Mouse (Mus musculus) olfactory bulb, adult 2 months (tissue): ENCODE results near the gene Gm7029. TPM values are rescaled to one million over a fixed set of nuclear protein-coding genes. Genes with fewer than 3 reads are reported as not detected.
A peak's percentile ranks its signal among the peaks of the same experiment; 100 is the strongest.
"Not testable (repeated sequence)": the region's sequence is repeated elsewhere in the genome, so short reads cannot be mapped to it uniquely, and the experiment has no call there.

ENCODE experiments used
- H3K27ac ChIP-seq: fragments of 200-500 bp; 2 replicates; pipeline ENCODE4 v1.5.1; 2012; ENCODE audit warnings: low read depth, low read length; ENCODE audit not compliant: insufficient read depth
- H3K4me1 ChIP-seq: fragments of 200-500 bp; 2 replicates; pipeline ENCODE4 v1.6.1; 2012; ENCODE audit warnings: low read length; ENCODE audit not compliant: control insufficient read depth, insufficient read depth
- H3K4me3 ChIP-seq: fragments of 200-500 bp; 2 replicates; pipeline ENCODE4 v1.5.1; 2012; ENCODE audit warnings: mild to moderate bottlenecking, low read depth, low read length, moderate library complexity; ENCODE audit not compliant: insufficient read depth
- CTCF ChIP-seq: fragments of 200-500 bp; IDR thresholded peaks from 2 replicates; pipeline ENCODE4 v1.5.1; 2012; ENCODE audit warnings: low read depth, mild to moderate bottlenecking, low read length, moderate library complexity; ENCODE audit not compliant: insufficient read depth
- POLR2A ChIP-seq: fragments of 200-500 bp; IDR thresholded peaks from 2 replicates; pipeline ENCODE4 v1.6.1; 2012; ENCODE audit warnings: mild to moderate bottlenecking, low read depth, low read length, moderate library complexity; ENCODE audit not compliant: insufficient read depth
- WGBS: fragments of 180-500 bp; shearing (Covaris S2); methylation state at CpG from one replicate; pipeline ENCODE4 v1.1.7; 2018; 5-methylcytosine and 5-hydroxymethylcytosine counted together
- polyA plus RNA-seq: library from polyadenylated mRNA; stranded (reverse); fragments of >200 nt; gene quantifications from 2 replicates; pipeline ENCODE4 v1.2.4, GENCODE M21; 2012; ENCODE audit warnings: low replicate concordance; ENCODE audit not compliant: missing spikeins, insufficient read depth, insufficient read length

Gene Gm7029
- polyA plus RNA-seq, 1 experiment: not detected

DNA sequence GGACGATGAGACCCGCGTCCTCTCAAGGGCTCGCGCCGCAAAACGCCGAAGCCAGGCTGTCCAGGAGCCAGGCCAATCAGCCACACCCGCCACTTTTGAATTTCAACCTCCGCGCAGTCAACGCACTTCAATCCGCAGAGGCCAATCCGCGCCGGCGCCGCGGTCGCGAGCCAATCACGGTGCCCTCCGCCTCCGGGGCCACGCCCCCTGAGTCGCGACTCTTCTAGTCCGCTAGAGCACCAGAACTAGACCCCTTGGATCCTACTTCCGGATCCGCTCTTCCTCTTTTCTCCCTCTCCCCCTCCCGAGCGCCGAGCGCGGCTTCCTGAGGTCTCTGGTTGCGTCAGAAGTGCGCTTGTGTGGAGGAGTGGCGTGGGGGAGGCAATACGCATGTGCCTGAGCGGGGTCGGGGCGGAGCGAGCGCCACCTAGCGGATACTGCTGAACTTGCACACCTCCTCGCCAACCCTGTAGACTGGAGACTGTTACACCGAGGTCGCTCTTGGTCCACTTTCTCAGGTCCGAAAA lies 17.0 kb downstream of the Gm7029 start, which contains the start of gene Kifc1:
TSS of gene Kifc1 (minus strand) at position 129 of the 527 bp plus-strand sequence.
- Histone ChIP-seq H3K4me3 (peak within 1 kb of the TSS; percentile 57), H3K4me1 (peaks cover 3% of the 10 kb centered on the region), H3K27ac (no peak within 1 kb of the TSS)
- TF ChIP-seq POLR2A (0 out of 2 replicates have a peak, but pooled peaks have one; percentile 18), CTCF (peak; percentile 78)
- WGBS: under 1% methylated on average over 49 of the region's 49 CpGs

- TF ChIP-seq CTCF (no peak), POLR2A (no peak)
- WGBS: 60% methylated on average over 2 of the region's 2 CpGs
- Histone ChIP-seq H3K4me3 (no peak overlapping the region), H3K27ac (no peak overlapping the region), H3K4me1 (peaks cover 3% of the 10 kb centered on the region)
Measured at GRCm38 (mm10) chr17:33891357-33891756, 17.7 kb downstream of the Gm7029 start.

GRCm38 (mm10) chr17:33891892-33892291 lies 18.3 kb downstream of the Gm7029 start:
- WGBS: 71% methylated on average over 6 of the region's 6 CpGs
- not testable (repeated sequence) for H3K4me1 ChIP-seq, H3K27ac ChIP-seq, H3K4me3 ChIP-seq

- peaks cover 3% of the 10 kb centered on the region for H3K4me1 ChIP-seq
- 36% methylated on average over 7 of the region's 7 CpGs for WGBS
Measured at GRCm38 (mm10) chr17:33892429-33892828, 18.8 kb downstream of the Gm7029 start.

DNA sequence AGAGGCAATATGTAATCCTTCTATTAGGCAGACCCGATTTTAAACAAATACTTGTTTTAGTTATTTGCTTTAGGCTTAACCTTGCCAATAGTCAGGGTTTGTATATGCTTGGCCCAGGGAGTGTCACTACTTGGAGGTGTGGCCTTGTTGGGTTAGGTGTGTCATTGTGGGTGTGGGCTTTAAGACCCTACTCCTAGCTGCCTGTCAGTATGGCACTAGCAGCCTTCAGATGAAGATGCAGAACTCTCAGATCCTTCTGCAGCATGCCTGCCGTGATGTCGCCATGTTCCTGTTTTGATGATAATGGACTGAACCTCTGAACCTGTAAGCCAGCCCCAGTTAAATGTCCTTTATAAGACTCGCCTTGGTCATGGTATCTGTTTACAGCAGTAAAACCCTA lies 19.4 kb downstream of the Gm7029 start:
- H3K27ac ChIP-seq, H3K4me3 ChIP-seq, H3K4me1 ChIP-seq: not testable (repeated sequence)
- 77% methylated on average over 4 of the region's 4 CpGs for WGBS

More at GRCm38 (mm10) chr17:33892429-33892828, 18.8 kb downstream of the Gm7029 start:
- Histone ChIP-seq H3K4me3 (no peak overlapping the region), H3K27ac (no peak overlapping the region)
- TF ChIP-seq CTCF: no peak

GRCm38 (mm10) chr17:33897114-33897794 lies 23.6 kb downstream of the Gm7029 start:
- TF ChIP-seq POLR2A: no peak
- no peak for TF ChIP-seq CTCF
- no peak overlapping the region for H3K4me3 ChIP-seq
- no peaks in the 10 kb centered on the region for H3K4me1 ChIP-seq
- no peak overlapping the region for H3K27ac ChIP-seq
- WGBS: 45% methylated on average over 6 of the region's 6 CpGs

GRCm38 (mm10) chr17:33898193-33898592 lies 24.6 kb downstream of the Gm7029 start:
- WGBS: 80% methylated on average over 4 of the region's 4 CpGs
- H3K27ac ChIP-seq, H3K4me3 ChIP-seq, H3K4me1 ChIP-seq: not testable (repeated sequence)

GRCm38 (mm10) chr17:33899642-33900041 lies 26.0 kb downstream of the Gm7029 start:
- WGBS: 83% methylated on average over 4 of the region's 4 CpGs
- Histone ChIP-seq H3K27ac (no peak overlapping the region), H3K4me3 (no peak overlapping the region), H3K4me1 (no peaks in the 10 kb centered on the region)
- TF ChIP-seq POLR2A (no peak), CTCF (no peak)

GRCm38 (mm10) chr17:33900281-33900988 lies 26.8 kb downstream of the Gm7029 start:
- H3K27ac ChIP-seq: no peak overlapping the region
- TF ChIP-seq CTCF: no peak
- no peak for TF ChIP-seq POLR2A
- H3K4me3 ChIP-seq: no peak overlapping the region
- 80% methylated on average over 7 of the region's 7 CpGs for WGBS
- no peaks in the 10 kb centered on the region for H3K4me1 ChIP-seq
